Mouse (Mus musculus) frontal cortex, postnatal 14 days (tissue): ENCODE results near the gene Lce3d.

Source experiments
- DNase-seq, 2 experiments: peaks; one replicate each; pipeline ENCODE4 v3.0.0; 2022; ENCODE audit warnings: low spot score in 2 of 2

Lce3d gene

DNA sequence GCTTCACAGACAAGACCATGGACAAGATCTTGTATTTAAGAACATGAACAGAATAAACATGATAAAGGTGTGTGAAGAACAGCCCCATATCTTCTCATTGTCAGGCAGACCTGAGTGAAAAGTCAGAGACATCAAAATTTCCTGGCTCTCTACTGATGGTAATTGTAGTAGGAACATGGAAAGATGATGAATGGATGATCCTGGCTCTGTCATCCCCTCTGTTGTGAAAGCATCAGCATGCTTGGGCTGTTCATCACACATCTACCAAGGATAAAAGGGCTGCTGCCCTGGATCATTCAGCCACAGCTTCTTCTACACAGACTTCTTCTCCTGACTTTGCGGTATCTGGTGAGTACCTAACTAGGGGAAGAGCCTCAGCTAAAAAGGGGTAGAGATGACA, at the start of gene Lce3d:
Lce3d (plus strand) TSS at position 301 of the 400 bp plus-strand sequence.
- no peak for DNase-seq

DNA sequence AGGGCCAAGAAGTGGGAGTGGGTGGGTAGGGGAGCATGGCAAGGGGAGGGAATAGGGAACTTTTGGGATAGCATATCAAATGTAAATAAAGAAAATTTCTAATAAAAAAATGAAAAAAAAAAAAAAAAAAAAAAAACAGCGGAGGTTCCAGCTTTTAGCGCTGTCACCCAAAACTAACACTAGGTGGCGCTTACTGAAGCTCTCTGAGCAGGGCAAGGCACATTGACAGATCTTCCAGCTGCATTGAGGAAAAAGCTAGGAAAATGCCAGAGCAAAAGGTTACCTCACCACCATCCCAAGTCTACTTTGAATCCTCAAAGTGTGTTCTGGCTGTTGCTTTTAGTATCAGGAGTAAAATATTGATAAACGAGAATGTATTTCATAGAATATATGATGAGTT, 49.6 kb upstream of the Lce3d start:
- DNase-seq: no peak

DNA sequence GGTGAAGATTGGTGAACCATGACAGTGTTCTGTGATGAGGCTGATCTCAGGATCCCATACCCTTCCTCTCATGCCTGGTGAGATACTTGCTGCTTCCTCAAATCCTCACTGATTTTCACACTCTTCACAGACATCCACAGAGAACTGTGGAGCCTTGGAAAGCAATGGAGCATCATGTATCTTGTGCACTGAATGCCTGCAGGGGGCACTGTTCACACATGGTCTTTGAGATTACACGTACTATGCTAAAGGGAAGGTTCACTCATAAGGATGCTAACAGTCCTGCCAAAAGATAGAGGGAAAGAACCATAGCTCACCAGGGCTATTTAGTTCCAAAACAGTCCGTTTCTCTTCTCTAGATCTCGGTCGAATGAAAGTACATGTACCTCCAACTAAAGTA, 36.8 kb upstream of the Lce3d start:
- DNase-seq: peak in 1 of 2 experiments; percentile 15

DNA sequence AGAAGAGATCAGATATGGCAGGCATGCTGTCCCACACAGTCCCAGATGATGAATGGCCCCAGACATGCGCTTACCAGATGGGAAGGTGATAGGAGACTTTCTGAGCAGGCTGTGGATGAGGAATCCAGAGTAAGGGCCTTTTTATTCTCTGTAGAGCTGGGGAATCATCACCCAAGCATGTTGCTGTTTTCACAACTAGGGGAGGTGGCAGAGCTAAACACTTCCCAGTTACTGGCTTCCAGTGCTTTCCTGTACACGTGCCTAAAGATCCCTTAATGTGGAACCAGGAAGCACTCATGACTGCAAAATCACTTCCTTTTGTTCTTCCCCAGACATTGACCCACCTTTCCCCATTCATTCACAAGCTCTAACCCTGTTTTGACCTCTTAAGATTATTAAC, 31.1 kb upstream of the Lce3d start, which contains the start of gene Lce3a:
Lce3a (minus strand) TSS at position 101 of the 400 bp plus-strand sequence.
- no peak for DNase-seq

DNA sequence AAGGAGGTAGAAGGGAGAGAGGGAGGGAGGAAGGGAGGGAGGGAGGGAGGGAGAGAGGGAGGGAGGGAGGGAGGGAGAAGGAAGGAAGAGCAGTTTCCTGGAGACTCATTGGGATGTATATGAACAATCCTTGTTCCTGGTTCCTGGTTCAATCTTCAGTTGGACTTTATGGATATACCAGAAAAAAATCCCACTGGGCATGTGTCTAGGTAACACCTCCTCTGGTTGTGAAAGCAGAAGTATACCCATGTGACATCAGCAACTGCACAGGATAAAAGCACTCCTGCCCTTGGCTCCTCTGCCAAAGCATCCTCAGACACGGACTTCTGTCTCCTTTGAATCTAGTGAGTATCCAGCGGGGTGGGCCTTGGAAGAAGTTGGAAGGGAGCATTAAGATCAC, 24.5 kb upstream of the Lce3d start, which contains the start of gene Lce3b:
Lce3b (plus strand) TSS at position 301 of the 400 bp plus-strand sequence.
- DNase-seq: no peak

DNA sequence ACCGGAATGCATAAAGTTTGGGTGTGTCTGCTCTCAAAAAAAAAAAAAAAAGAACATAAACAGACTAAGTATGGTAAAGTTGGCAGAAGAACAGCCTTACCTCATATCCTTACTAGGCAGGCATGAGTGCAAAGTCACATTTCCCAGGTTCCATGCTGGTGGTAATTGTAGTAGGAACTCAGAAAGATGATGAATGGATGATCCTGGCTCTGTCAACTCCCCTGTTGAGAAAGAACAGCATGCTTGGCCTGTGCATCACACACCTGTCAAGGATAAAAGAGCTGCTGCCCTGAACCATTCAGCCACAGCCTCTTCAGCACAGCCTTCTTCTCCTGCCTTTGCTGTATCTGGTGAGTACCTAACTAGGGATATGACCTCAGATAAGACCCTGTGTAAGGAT, 13.0 kb upstream of the Lce3d start, which contains the start of gene Lce3c:
Lce3c (plus strand) TSS at position 301 of the 400 bp plus-strand sequence.
- DNase-seq: no peak

DNA sequence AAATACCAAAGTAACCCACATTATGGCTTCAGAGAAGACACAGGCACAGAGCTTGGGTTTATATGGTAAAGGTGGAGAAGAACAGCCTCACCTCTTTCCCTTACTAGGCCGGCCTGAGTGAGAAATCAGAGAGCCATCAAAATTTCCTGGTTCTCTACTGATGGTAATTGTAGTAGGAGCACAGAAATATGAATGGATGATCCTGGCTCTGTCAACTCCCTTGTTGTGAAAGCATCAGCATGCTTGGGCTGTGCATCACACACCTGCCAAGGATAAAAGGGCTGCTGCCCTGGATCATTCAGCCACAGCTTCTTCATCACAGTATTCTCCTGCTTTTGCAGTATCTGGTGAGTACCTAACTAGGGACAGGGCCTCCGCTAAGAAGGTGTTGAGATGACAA, 9.6 kb downstream of the Lce3d start, which contains the start of gene Lce3e:
Lce3e (plus strand) TSS at position 301 of the 400 bp plus-strand sequence.
- no peak for DNase-seq

DNA sequence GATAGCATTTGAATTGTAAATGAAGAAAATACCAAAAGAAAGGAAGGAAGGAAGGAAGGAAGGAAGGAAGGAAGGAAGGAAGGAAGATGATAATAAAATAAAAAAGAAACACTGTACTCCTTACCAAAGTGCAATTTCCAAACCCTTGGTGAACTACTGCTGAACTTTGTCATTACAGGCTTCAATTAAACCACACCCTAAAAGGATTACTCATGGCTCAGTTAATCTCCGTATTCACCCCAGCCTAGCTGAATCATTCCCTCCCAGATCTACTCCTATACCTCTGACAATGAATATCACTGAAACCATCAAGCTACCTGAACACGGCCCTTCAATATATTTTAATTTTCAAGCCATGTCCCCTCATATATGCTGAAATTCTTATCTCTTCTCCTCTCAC, 21.3 kb downstream of the Lce3d start:
- no peak for DNase-seq

DNA sequence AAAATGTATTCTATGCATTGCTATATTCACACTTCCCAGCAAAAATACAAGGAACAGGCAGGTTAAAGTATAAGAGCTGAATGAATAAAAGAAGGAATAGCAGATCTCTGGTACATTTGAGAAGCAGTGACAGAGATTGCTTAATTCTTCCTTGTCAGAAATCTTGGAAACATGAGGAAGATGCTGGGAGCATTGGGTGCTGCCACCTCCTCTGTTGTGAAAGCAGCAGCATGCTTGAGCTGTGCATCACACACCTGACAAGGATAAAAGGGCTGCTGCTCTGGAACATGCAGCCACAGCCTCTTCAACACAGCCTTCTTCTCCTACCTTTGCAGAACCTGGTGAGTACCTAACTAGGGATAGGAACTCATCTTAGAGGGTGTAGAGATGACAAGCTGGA, 34.7 kb downstream of the Lce3d start, which contains the start of gene Lce3f:
Lce3f (plus strand) TSS at position 301 of the 400 bp plus-strand sequence.
- DNase-seq: no peak

DNA sequence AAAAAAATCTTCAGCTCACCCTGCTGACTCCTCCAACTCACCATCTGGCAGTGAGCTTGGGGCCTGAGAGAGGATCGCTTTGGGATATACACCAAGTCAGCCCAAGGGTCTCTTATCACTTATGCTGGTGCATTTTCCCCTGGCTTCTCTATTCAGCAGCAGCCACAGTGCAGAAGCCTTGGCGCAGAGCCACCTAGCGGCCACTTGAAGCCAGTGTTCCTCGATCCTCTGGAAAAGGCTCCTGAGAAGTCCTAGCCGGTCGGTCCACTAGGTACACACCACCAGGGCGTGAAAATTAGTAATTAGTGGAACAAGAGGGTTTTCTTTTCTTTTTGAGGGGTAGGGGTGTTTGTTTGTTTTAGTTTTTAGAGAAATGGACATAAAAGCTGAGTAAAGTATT, 41.5 kb downstream of the Lce3d start:
- peak; percentile 32 to 72 for DNase-seq

DNA sequence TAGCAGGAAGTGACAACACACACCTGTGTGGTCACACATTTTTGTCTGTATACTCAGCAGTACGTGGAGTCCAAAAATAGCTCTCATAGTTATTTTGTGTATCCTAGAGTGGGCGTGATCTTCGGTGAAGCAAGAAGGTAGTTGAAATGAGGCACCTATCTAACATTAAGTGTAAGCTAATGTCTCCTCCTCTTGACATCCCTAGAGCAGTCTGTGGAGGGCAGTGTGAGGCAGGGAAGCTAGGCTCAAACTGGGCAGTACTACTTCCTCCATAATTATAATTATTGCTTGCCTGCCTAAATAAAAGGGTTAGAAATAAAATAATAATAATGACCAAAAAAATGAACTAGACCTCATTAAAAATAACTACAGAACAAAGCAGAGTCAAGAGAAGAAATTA, 43.4 kb downstream of the Lce3d start:
- no peak for DNase-seq

DNA sequence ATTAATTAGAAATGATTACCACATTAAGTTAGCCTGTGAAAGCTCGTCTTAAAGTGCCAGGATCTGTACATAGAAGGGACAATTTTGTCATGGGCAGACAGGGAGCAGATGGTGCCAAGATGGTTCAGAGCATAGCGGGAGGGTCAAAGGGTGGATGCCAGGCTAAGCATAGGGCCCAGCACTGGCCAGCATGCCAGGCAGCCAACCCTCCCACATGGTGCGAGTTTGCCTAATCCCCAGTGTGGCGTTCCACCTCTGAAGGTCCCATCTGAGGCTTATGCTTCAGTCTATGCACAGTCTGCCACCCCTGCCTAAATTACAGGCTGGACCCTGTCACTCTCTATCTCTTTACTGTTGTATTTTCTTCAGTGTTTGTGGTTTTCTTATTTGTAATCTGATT, 45.7 kb downstream of the Lce3d start:
- DNase-seq: no peak
